Mouse (Mus musculus): ENCODE data around the gene Tbc1d14. TPM values are rescaled to one million over a fixed set of nuclear protein-coding genes. Genes with fewer than 3 reads are reported as not detected.

Gene Tbc1d14
- total RNA-seq, 2 experiments from 2014 or later: 74.1 to 78.7 TPM

- intact Hi-C loops (cut with DNase I): loop anchor here (5.0 to 10.0 kb wide), 3 partner anchors 99 to 163 kb away; partner anchors contain the start of genes Bloc1s4, Ccdc96, Grpel1 and Tada2b
- DNase-seq (ENCODE audit: low spot score in 2 of 2): no peak
Observed at GRCm38 (mm10) chr5:36581259-36581923, 11.7 kb downstream of the Tbc1d14 start.

DNA sequence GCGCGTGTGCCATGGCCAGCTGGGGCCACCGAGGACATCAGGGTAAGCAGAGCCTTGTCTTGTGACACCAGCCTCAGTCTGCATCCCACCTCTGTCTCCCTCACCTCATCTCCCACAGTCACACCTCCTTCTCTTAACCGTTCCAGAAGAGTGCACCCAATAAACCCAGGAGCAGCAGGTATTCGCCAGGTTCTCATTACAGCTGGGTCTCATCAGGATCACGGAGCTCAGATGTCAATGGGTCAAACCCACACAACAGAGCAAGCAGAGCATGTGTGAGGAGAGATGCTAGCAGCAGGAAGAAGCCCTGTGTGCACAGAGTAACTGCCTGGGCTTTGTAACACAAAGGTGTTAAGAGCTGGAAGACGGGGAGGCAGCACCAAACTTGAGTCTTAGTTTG lies 13.1 kb downstream of the Tbc1d14 start:
- no peak for DNase-seq (ENCODE audit: low spot score in 2 of 2)
- intact Hi-C loops (cut with DNase I): loop anchor here (5.0 to 10.0 kb wide), 3 partner anchors 98 to 165 kb away; partner anchors contain the start of genes Bloc1s4, Ccdc96, Grpel1 and Tada2b

DNA sequence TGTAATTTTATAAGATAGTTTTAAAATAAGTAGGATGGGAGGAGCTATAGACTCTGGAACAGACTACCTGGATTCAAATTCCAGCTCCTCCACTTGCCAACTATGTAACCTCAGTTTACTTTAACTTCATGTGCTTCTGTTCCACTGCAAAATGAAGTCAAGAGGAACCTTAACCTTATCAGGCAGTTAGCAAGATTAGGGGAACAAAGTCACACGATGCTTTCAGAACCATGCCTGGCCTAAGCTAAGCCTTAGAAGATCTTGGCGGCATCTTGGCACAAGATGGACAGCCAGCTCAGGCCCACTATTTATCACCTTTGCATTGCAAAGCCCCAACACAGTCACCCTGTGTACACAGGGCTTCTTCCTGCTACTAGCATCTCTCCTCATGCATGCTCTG lies 14.1 kb downstream of the Tbc1d14 start:
- intact Hi-C loops (cut with DNase I): no loop called here
- no peak for DNase-seq (ENCODE audit: low spot score in 2 of 2)

- intact Hi-C loops (cut with DNase I): no loop called here
- DNase-seq (ENCODE audit: low spot score in 2 of 2): no peak
Observed at GRCm38 (mm10) chr5:36576457-36576856, 16.6 kb downstream of the Tbc1d14 start.

DNA sequence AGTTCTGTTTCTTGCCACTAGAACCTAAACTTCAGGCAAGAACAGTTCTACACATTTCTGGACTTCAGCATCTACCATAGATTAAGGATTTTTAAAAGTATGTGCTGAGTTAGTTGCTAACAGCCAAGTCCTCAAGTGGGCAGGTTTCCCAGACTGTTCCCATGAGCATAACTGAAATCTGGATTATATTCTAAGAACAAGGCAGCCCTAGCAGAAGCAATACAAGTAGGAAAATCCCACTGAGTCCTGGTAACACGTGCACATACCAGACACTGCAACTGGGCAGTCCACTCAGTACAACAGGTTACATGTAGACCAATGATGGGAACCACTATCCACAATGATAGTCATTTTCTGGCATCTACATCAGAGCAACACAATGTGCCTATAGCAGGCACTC lies 17.3 kb downstream of the Tbc1d14 start:
- intact Hi-C loops (cut with DNase I): no loop called here
- peak in 1 of 2 experiments; percentile 79 for DNase-seq (ENCODE audit: low spot score in 2 of 2)

DNA sequence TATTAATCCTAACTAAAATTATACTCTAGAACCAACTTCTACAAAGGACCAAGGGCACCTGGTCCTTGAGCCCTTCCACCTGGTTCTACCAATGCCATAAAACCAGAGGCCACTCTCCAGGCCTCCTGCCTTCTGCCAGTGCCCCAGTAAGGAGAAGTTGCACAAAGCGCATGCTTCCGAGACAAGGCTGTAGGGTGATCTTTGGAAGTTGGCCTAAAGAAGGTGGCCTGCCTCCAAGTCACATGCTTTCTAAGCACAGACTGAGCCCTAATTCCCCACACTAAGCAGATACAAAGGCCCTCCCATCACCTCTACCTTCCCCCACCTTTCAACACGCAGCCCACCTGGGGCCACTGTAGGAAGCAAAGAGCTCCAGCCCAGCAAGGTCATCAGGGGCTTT lies 17.8 kb downstream of the Tbc1d14 start:
- DNase-seq (ENCODE audit: low spot score in 2 of 2): peak in 1 of 2 experiments; percentile 43
- intact Hi-C loops (cut with DNase I): no loop called here

DNA sequence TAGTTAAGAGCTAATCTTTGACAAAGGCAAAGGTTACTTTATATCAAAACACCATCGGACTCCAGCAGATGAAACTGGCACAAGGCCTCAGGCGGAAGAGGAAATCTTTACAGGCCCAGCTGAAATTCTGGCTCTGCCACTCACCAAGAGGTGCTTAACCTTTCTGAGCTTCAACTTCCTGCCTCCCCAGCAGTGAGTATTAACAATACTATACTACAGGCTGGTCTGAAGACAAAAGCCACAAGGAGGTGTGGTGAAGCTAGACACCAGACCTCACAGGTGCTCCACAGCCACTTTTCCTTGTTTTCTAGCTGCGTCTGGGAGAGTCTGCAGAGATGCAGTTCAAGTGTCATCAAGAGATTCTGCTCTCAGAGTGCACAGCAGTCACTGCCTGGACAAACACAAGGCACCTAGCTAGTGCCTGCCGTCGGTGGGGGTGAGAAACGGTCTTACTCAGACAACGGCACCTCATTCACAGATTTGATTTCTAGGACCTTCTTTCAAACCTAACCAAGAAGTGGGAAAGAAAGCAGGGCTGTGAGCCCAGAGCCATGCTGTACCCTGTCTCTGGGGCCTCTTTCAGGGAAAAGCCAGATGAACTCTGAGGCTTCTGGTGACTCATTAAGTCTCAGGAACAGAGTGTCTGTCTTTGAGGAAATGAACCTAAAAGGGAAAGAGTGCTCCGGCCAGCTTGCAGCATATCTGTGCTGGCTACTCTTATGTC lies 18.8 kb downstream of the Tbc1d14 start:
- intact Hi-C loops (cut with DNase I): no loop called here
- no peak for DNase-seq (ENCODE audit: low spot score in 2 of 2)

GRCm38 (mm10) chr5:36573354-36573753 lies 19.7 kb downstream of the Tbc1d14 start:
- intact Hi-C loops (cut with DNase I): no loop called here
- DNase-seq (ENCODE audit: low spot score in 2 of 2): peak in 1 of 2 experiments; percentile 84

- DNase-seq (ENCODE audit: low spot score in 2 of 2): no peak
- intact Hi-C loops (cut with DNase I): no loop called here
Observed at GRCm38 (mm10) chr5:36571371-36571770, 21.7 kb downstream of the Tbc1d14 start.

GRCm38 (mm10) chr5:36570546-36571245 lies 22.4 kb downstream of the Tbc1d14 start:
- no peak for DNase-seq (ENCODE audit: low spot score in 2 of 2)
- intact Hi-C loops (cut with DNase I): no loop called here

DNA sequence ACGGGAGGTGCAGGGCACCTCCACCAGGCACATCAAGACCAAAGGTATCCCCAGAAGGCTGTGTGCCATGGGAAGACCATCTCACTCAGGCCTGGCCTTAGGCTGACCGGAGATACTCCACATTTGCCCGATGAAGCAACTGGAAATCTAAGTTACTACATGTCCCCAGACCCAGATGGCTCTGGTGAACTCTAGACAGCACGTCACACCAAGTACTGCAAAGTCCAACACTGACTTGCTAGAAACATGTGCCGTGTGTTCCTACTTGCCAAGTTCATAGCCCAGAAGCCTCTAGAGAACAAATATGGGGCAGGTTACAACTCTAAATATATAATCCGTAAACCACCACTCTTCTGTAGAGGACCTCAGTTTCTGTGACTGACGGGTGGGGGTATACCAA lies 23.0 kb downstream of the Tbc1d14 start:
- no peak for DNase-seq (ENCODE audit: low spot score in 2 of 2)
- intact Hi-C loops (cut with DNase I): no loop called here

- intact Hi-C loops (cut with DNase I): no loop called here
- DNase-seq (ENCODE audit: low spot score in 2 of 2): no peak
Observed at GRCm38 (mm10) chr5:36568118-36568517, 25.0 kb downstream of the Tbc1d14 start.

DNA sequence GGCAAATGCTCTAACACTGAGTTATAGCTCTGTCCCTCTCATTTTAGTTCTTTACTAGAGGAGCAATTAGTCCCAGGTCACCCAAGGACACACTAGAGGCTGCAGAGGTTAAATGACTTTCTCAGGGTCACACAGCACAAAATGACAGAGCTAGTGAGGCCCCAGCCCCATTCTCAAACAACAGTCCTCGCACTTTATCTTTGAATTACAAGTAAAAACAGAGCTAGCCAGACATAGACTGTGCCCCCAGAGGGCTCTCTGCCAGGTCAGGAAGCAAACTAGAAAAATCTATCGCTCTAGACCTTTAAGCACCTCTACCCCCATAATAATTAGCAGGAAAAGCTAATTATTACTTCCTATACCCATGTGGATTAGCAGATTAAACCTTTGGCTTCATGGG lies 25.4 kb downstream of the Tbc1d14 start:
- DNase-seq (ENCODE audit: low spot score in 2 of 2): no peak
- intact Hi-C loops (cut with DNase I): no loop called here

- intact Hi-C loops (cut with DNase I): no loop called here
- no peak for DNase-seq (ENCODE audit: low spot score in 2 of 2)
Observed at GRCm38 (mm10) chr5:36564530-36564929, 28.5 kb downstream of the Tbc1d14 start.

DNA sequence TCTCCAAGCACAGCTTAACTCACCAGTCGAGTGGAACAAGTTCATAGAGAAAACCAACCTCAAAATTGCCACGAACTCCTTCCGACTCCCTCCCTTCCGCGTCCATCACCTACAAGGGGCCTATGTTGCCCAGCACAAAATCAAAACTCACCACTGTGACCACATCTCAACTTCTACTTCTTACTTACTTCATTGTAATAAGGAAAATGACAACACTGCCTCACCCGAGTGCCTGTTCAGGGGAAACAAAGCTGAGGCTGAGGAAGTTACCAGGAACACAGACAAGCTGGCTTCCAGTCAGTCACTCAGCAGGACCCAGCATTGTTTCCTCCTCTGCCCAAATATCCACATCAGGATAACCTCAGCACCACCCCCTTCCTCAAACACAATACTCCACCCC lies 29.3 kb downstream of the Tbc1d14 start:
- no peak for DNase-seq (ENCODE audit: low spot score in 2 of 2)
- intact Hi-C loops (cut with DNase I): no loop called here

DNA sequence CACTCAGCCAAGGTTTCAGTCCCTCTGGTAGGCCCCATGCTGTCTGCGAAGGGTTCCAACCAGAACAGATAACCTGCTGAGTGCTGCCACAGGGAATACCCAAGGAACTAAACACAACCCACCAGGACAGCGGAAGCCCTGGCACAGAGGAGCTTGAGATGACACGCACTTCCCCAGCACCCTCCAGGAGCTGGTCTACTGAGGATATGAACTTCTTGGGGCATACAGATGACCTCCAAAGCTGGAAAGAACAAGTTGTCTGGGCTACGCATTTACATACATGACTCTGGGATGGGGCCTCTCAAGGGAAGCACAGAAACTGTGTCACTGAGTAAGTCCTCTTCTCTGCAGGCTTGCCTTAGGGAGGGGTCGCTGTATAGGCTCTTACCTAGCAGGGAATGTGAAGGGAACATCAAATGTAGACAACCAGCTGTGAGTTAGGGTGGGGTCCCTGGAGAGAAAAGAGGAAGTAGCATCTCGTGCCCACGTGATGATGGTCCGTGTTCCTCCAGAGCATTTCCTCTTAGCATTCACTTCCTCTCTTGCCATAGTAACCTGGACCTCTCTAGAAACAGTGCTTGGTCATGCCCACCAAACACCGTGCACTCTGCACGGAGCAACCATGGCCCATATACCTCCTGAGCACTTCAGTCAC lies 30.2 kb downstream of the Tbc1d14 start:
- intact Hi-C loops (cut with DNase I): no loop called here
- DNase-seq (ENCODE audit: low spot score in 2 of 2): no peak

DNA sequence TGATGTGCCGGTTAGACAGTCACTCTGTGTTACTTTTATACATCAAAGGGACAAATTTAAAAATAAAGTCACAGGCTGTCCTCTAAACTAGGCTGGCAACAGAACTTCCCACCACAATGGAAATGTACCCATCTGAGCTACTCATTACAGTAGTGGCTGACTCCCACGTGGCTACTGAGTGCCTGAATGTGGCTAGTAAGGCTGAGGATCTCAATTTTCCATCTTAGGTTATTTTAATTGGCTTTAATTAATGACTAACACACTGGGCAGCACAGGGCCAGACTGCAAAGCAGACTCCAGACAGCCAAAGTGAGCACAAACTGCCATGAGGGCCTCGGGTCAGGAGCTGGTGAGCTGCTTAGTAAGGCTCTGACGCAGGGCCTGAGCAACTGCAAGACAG lies 31.6 kb downstream of the Tbc1d14 start:
- intact Hi-C loops (cut with DNase I): no loop called here
- peak in 1 of 2 experiments; percentile 78 for DNase-seq (ENCODE audit: low spot score in 2 of 2)

DNA sequence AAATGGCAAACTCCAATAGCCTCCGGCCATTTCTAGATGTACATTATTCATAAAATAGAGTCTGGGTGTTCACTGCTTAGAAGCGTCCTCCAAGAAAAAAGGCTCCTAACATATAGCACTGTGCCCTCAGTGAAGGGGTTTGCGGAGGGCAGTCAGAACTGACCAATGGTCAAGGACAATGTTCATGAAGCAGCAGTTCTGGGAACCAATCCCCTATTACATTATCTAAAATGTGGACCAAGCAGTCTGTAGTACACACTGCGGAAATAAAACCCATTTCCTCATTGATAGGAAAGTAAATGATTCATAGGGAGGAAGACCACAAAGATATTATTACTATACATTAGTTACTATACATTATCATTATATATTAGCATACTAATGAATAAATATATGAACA lies 32.6 kb downstream of the Tbc1d14 start:
- intact Hi-C loops (cut with DNase I): no loop called here
- no peak for DNase-seq (ENCODE audit: low spot score in 2 of 2)

DNA sequence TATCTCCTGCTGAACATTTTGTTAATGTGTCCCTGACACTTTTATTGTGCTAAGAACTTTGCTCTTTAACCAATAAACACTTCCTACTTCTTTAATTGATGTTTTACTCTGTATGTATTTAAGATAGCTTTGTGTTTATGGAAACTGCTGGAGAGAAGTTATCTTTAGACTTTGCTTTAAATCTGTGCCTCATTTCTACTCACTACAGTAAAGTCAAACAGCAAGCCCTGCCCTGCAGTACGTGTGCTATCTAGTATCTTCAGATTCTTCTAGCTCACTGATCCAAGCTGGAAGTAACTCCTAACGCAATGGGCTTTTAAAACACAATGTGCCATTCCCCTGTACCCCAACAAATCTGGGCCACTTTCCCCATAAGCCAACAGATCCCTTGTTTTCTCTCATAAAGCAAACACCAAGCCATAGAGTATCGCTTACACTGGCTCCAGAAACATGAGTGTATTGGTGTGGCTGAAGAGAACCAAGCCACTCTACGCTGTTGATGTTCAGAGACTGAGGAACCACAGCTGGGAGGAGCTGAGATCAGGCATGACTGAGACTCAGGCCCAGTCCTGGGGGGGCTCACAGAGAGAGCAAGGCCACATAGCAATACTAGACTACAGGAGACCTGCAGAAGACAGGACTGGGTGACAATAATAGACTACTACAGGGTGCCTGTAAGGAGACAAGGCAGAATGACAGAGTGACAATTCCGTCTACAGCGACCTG lies 33.4 kb downstream of the Tbc1d14 start:
- intact Hi-C loops (cut with DNase I): no loop called here
- DNase-seq (ENCODE audit: low spot score in 2 of 2): no peak

All from left cerebral cortex, postnatal 25 days (tissue).